Mouse (Mus musculus): ENCODE data around the gene Ftsj3.

Ftsj3 gene

DNA sequence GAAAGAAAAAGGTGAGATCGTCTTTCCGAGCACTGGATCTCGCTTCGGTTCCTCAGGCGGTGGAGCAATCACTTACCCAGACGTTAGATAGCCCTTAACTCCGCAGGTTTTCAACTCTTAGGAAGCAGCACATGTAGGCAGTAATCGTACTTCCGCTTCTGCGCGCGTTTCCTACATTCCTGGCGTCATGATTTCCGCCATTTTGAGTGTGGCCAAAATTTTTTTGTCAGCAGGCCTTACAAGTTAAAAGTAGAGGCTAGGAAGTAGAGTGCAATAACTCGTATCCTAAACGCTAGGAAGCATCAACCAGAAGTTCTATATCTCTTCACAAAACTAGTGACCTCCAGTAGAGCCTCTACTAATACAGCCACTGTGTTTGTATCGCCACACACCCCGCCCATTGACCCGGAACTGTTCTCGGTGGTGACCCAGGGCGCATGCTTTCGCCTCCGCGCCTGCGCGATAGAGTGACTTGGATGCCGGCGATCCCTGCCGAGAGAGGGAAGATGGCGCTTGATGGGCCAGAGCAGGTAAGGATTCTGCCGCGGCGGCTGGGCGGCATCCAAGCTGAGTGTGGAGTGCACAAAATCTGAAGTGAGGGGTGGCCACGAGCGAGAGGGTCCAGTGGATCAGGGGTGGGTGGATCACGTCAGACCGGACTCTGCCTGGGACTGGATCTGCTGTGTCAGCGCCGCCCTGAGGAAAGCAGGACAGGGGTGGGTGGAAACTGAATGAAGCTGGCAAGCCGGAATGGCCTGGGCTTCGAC, at the start of gene Ftsj3, which contains the start of gene Psmc5:
TSS of gene Ftsj3 (minus strand) at position 395 of the 767 bp plus-strand sequence.
TSS of gene Psmc5 (plus strand) at position 470 of the 767 bp plus-strand sequence.
- peak; percentile 97 for DNase-seq

DNA sequence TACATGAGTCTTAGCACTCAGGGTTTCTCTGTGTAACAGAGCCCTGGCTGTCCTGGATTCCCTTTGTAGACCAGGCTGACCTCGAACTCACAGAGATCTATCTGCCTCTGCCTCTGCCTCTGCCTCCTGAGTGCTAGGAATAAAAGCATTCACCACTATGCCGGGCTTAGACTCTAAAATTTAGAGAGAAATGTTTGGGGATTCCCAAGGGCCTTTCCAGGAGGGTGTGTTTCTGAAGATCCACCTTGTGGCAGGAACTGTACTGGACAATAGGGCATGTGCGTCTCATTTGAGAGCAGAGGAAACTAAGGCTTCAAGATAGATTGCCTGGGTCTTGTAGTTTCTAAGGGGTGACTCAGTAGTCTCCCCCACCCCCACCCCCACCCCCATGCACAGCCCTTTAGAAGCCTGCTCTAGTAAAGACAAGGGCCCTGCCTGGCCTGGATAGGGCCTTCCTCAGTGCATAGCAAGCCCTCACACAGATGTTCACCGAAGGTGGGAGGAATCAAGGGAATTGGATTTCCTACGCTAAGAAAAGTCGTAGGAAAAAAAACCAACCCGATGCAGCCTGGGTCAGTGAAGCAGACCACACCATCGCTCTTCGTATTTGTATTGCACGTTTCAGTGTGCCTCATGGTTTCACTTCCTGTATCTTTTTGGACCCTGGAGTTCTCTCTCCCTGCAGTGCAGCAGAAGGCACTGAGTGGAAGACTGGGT, 49.6 kb upstream of the Ftsj3 start:
- DNase-seq: no peak

DNA sequence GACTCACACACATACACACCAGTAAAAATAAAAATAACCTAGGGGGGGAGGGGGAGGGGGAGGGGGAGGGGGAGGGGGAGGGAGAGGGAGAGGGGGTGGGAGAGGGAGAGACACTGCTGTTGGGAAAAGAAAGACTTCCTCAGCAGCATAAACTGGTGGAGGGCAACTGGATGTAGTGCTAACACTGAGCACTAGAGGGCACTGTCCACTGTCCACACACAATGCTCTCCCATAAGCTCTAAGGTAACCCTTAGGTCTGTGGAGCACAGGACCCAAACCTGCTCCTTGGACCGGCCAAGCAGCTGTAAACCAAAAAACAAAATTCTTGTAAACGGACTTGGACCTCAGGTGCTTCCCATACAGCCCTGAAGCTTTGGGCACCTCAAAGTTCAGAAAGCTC, 46.8 kb upstream of the Ftsj3 start:
- peak; percentile 47 for DNase-seq

DNA sequence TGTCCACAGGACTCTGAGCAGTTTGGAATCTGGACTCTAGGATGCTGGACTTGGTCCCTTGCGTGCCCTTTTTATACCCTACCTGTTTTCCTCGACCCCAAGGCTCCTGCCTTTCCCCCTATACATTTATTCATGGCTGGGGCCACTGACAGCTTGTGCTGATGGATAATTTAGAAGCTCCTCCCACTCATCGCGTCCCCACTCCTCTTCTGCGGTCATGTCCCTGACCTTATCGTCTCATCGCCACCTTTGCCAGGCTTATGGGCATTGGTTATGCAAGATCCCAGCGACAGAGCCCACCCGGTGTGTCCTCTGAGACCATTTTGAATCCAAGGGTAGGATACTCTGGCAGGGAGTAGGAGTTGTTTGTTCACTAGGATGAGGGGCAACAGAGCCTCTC, 45.9 kb upstream of the Ftsj3 start, which contains the start of gene Gh:
TSS of gene Gh (minus strand) at position 101 of the 400 bp plus-strand sequence.
- no peak for DNase-seq

DNA sequence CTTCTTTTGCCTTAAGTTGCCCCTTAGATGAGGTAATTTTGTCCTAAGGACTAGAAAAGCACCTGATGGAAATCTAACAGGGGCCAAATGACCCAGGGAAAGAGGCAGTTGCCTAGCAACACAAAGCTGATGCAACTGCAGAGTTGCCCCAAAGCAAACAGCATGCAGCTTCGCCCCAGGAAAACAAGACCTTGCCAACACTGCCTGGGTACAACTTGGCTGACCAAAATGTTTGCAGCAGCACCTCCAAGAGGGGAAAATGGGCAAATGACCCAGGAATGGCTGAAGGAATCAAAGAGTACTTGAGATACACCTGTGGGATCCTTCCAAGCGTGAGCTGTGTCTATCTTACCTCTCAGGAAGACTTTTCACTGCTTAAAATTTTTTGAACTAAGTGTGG, 36.0 kb upstream of the Ftsj3 start:
- peak; percentile 93 for DNase-seq

DNA sequence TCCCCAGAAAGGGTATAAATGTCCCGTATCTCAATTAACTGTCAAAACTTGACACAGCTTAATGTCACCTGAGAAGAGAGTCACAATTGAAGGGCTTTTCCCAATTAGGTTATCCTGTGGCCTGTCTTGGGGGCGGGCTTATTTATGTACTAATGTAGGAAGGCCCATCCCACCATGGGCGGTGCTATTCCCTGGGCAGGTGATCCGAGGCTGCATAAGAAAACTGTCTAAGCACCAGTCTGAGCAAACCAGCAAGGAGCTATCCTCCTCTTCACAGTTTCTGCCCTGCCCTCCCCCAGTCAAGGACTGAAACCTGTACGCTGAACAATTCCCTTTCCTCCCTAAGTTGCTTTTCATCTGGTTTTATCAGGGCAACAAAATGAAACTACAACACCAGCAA, 34.5 kb upstream of the Ftsj3 start:
- DNase-seq: peak; percentile 58

DNA sequence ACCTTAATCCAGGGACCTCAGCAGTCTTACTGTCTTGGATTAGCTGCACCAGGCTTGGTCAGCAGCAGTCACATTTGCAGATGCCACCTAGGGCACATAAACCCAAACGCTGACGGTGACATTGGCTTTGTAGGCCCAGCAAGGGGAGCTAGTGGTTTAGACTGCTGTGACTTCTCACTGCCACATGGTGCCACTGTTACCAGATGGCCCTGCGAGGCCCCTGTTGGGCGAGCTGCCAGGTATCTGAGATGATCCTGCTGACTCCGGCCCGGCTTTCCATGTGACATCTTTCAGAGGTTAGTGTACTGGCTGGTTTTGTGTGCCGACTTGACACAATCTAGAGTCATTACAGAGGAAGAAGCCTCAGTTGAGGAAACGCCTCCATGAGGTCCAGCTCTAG, 33.5 kb upstream of the Ftsj3 start:
- peak; percentile 95 for DNase-seq

DNA sequence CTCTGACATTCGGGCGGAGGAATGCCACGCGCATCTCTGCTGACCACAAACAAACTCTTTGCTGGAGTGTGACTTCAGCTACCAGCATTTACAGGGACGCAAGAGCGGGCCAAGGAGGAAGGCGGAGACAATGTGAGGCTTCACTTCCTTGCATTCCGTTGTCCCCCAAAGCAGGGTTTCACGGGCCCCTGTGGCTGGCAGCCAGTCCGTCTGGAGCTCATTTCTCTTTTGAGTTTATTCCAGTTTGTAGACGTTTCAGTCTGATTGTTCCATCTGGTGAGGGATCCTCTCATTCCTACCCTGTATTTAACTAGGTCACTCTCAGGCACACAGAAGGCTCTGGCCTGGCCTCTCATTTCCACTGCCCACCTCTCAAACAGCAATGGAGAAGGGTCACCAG, 31.1 kb upstream of the Ftsj3 start:
- DNase-seq: peak; percentile 91

DNA sequence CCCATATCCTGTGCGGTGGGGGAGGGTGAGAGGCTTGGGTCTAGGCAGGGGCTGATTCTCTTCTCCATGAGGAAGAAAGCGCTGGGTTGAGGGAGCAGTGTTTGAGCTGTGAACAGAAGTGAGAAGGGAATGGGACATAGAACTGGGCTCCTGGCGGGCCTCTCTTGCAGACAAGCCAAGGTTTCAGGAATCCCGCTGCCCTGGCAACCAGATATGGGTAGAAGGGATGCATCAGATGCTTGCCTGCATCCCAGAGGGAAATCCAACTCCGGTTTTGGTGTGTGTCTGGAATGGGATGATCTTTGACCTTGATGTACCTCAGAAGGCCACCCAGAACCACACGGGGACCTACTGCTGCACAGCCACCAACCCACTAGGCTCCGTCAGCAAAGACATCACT, 30.3 kb upstream of the Ftsj3 start:
- no peak for DNase-seq

DNA sequence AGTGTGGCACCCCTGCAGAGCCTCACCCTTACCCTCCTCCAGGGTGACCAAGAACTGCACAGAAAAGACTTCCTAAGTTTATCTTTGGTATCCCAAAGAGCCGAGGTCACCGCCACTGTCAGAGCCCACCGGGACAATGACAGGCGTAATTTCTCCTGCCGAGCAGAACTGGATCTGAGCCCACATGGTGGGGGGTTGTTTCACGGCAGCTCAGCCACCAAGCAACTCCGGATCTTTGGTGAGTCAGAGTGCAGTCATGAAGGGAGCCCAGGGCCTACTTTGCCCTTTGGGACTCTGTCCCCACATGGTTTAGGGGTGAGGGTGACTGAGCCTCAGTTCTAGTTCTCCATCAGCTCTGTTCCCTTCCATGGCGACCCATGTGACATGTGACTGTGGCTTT, 28.2 kb upstream of the Ftsj3 start:
- peak; percentile 58 for DNase-seq

DNA sequence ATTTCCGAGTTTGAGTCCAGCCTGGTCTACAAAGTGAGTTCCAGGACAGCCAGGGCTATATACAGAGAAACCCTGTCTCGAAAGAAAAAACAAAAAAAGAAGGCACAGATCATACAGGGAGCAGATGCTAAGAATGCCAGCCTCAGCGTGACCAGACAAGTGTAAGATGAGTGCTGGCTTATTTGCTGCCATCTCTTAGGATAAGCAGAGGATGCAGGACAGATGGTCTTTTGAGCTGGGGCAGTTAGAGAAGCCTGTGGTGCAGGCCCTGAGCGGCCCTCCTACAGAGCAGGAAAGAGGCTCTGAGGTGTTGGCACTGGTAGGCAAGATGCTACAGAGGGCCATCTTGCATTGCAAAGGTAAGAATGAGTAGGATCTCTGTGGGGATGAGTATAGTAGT, 27.5 kb upstream of the Ftsj3 start:
- peak; percentile 76 for DNase-seq

DNA sequence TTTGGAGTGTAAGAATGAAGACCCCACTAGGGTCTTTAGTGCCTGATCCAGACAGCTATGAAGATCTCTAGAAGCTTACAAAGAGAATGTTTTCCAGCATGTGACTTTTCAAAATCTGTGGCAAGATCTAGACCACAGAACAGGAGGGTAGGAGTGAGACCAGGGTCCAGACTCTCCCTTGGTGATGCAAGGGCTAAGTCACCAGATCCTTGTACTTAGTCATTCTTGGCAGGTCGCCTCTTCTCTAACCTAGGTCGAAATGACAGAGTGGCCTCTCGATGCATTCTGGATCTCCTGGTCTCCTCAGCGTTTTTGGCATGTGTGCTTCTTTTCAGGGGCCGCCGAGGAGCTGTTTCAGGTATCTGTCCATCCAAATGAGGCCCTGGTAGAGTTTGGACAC, 26.6 kb upstream of the Ftsj3 start:
- DNase-seq: peak; percentile 49

DNA sequence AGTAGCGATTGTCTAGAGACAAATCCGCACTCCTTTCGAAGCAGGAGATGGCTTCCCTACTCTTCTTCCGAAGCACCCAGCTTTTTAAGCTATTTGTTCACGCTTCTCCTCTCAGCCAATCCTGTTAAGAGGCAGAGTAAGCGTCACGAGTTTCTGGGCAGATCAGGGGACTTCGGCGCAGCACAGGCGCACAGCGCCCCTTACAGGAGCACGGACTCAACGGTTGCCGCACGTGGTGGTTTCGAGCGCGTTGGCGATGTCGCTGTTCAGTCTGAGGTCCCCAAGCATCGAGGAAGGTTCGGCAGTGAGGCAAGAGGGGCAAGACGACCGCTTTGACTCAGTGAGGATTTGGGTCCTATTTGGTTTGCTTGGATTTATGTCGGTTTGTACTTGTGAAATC, 20.6 kb upstream of the Ftsj3 start, which contains the start of gene Tcam1:
TSS of gene Tcam1 (plus strand) at position 219 of the 400 bp plus-strand sequence.
- DNase-seq: peak; percentile 93

DNA sequence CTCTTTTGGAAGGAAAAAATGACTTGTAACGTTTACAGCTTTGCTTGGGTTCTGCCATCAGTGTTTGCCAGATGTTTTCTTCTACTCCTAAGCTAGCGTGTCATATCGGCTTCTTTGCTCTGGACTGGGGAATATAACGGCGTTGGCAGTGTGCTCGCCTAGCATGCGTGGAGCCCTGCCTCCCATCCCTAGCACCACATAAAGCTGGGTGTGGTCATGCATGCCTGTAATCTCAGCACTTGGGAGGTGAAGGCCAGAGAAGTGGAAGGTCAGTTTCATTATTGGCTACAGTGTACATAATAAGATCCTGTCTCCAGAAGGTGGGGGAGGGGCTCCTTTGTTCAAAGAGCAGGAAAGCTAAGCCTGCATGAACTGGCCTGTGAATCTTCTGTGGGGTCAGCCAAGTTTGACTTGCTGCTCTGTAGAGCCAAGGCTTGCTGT, 19.1 kb upstream of the Ftsj3 start:
- DNase-seq: peak; percentile 66

DNA sequence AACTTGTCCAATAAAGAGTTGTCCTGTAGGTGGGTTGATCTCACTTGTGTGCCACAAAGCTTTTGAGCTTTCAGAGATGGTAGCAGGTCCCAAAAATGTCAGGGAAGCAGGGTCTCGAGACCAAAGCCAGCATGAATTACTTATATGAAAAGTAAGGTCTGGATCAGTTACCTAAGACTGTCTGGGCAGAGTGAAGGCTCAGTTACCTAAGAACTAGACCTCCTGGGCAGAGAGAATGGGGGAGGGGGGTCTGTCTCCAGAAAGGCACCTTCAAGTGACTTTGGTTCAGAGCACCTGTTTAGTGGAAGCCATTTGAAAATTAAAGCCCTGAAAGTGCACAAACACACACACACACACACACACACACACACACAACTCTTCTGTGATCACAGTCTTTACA, 18.5 kb upstream of the Ftsj3 start:
- peak; percentile 58 for DNase-seq

DNA sequence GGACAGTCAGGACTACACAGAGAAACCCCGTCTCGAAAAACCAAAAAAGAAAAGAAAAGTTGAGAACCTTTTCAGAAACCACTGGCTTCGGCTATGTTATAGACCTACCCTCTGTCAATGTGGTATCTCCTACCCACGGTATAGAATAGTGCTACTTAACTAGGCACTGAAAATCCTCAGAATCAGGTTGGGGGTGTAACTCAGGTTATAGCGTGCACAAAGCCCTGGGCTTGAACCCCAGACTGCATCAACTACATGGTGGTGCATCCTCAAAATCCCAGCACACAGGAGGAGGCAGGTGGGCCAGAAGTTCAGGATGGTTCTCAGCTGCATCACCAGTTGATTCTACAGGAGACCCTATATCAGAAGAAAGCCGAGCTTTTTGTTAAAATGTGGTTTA, 17.9 kb upstream of the Ftsj3 start:
- DNase-seq: peak; percentile 55

DNA sequence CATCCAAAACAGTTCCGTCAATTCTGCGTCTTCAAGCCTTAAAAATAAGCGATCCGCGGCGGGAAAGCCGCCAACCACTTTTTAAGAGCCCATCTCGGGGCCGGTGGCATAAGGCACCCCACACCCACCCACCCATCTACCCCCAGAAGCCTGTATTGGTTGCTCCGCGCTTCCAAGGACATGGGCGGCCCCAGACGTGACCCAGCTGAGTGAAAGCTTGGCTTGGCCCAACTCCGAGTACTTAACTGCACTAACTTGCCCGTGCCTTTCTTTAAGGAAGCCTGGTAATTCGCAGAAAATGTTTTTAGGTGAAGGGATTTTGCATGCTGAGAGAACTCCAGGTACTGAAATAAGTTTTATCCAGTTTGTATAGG, 17.4 kb upstream of the Ftsj3 start:
- no peak for DNase-seq

DNA sequence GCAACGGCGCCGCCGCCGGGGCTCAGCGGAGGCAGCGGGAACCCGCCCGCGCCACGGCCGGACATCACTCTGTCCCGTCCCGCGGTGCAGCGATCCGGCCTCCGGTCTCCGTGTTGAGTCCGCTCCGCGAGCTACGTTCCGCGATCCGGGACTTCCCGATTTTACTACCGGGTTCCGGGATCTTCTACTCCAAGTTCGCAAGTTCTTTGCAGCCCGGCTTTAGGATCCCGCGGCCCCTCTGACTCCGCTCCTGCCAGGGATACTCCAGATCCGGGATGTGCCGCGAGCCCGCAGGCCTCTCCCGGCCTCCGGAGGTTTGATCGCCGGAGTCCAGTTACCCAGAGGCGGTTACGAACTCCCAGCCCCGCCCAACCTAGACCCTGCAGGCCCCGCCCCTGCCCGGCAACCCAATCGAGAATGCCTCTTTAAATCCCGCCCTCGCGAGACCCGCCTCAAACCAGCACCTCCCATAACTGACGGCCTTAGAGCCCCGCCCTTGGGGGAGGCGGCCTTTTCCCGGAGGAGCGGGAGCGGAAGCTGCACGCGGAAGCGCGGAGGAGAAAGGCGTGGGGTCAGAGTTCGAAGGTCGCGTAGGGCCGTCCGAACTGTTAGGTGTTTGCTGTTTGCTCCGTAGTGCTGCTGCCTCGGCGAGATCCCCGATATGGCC, 16.9 kb upstream of the Ftsj3 start, which contains the start of gene Smarcd2:
TSS of gene Smarcd2 (minus strand) at position 329 of the 667 bp plus-strand sequence.
- peak; percentile 100 for DNase-seq

DNA sequence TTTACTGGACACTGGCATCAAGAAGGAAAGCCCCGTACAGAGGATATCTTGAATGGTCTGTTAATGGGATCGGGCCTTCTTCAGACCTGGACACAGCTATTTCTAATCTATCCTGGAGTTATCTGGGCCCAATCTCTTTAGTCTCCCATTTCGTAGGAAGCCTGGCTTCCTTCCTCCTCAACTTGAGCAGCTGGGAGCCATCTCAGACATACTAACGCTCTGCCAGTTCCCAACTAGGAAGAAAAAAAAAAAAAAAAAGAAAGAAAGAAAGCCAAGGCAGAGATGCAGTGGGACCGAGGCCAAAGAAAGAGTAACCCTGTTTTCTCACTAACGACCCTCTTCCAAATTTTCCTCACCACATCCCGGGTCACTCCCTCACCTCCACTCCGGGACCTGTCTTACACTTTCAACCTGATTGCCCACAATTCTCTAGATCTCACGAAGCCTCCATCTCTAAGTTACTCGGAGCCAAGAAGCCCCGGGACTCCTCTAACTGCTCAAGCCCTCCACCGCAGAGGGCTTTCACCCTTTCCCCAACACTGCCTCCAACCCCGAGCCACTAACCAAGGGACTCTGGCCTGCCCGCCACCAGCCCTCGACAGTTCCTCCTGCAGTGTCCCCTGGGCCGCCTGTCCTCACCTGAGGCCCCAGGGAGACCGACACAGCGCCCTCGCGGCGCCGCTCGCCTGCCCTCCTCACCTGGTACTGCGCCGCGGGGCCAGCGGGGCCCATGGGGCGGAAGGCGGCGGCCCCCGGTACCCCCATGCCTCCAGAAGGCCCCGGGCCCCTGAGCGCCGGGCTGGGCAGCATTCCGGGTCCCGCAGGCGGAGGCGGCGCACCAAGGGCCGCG, 16.1 kb upstream of the Ftsj3 start:
- DNase-seq: peak; percentile 76

DNA sequence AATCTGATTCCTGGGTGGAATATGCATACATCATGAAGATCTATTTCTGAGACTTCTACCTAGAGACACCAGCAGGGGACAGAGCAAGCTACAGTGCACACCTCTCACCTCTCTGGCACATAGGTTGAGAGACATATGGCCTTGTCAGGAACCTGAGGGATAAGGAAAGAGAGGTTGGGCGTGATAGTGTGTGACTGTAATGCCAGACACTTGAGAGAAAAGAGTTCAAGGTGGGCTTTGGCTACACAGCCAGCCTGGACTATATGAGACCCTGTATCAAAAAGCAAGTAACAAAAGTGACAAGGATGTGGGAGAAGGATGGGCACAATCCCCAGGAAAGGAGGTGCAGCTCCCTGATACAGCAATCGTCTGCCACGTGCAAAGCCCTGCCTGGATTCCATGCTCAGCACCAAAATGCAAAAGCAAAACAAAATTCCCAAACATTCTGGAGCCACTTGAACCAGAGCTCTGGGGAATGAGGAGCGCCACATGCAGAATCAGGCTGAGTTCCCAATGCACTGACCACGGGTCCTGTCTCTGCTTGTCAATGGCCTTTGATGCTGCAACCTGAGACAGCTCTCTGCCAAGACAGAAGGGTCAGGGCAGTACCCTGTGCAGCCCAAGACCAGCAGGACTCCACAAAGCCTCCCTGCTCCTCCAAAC, 15.4 kb upstream of the Ftsj3 start:
- peak; percentile 76 for DNase-seq

DNA sequence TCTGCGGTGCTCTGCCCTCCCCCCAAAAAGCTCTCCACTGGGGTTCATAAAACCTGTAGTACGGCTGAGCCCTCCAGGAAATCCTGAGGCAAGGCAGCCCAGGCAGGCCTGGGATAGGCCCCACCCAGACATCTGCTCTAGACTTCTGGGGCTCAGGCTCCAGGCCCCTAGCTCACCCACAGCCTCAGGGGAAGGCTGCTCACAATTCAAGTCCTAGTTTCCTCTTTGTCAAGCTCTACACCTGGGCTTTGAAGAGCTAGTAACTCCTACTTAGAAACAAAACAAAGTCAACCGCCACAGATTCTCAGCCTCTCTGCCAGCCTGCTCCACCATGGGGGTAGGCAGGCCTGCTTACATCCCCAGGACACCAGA, 13.2 kb upstream of the Ftsj3 start:
- peak; percentile 81 for DNase-seq

All from cerebellum, adult 9-11 months (tissue).